Mouse (Mus musculus): ENCODE measurements around the gene Slc5a2. TPM values are rescaled to one million over a fixed set of nuclear protein-coding genes. Genes with fewer than 3 reads are reported as not detected.
A peak's percentile ranks its signal among the peaks of the same experiment; 100 is the strongest.

The Slc5a2 gene
- polyA plus RNA-seq, 1 experiment from 2014 or later: not detected

- WGBS: 95% methylated on average over 27 of the region's 27 CpGs
- Histone ChIP-seq H3K27ac (replicated peaks) (no peak overlapping the region), H3K9me3 (no peaks in the 10 kb centered on the region), H3K9ac (replicated peaks) (no peak overlapping the region), H3K4me1 (peaks cover 17% of the 10 kb centered on the region), H3K27me3 (no peaks in the 10 kb centered on the region), H3K36me3 (peaks cover 23% of the 10 kb centered on the region; the same call in 1 of the 2 replicates), H3K4me3 (no peak overlapping the region), H3K4me2 (replicated peaks) (no peak overlapping the region)
- no peak for ATAC-seq (replicated peaks)
Measured at GRCm38 (mm10) chr7:128240131-128240784, 25.2 kb upstream of the Slc5a2 start.

GRCm38 (mm10) chr7:128242331-128242730, 23.1 kb upstream of the Slc5a2 start:
- Histone ChIP-seq H3K36me3 (peaks cover 23% of the 10 kb centered on the region; the same call in 1 of the 2 replicates), H3K27ac (replicated peaks) (no peak overlapping the region), H3K9me3 (no peaks in the 10 kb centered on the region), H3K9ac (replicated peaks) (no peak overlapping the region), H3K4me3 (no peak overlapping the region), H3K4me1 (peaks cover 20% of the 10 kb centered on the region), H3K27me3 (no peaks in the 10 kb centered on the region), H3K4me2 (replicated peaks) (no peak overlapping the region)
- WGBS: 94% methylated on average over 16 of the region's 16 CpGs
- ATAC-seq (replicated peaks): no peak

DNA sequence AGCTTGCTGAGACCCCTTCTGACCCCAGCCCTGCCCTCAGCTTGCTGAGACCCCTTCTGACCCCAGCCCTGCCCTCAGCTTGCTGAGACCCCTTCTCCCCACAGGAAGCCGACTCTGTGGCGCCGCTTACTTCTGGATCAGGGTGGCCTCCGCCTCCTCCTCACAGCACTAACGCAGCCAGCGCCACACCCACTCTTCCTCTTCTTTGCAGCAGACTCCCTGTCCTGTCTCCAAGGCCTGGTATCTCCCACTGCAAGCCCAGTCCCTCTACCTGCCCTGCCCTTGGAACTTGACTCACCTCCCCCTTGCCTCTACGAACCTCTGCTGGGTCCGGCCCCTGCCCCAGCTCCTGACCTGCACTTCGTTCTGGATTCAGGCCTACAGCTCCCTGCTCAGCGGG, 21.5 kb upstream of the Slc5a2 start:
- Histone ChIP-seq H3K9me3 (no peaks in the 10 kb centered on the region), H3K27ac (replicated peaks) (no peak overlapping the region), H3K4me2 (replicated peaks) (no peak overlapping the region), H3K4me1 (peaks cover 16% of the 10 kb centered on the region), H3K27me3 (no peaks in the 10 kb centered on the region), H3K36me3 (peaks cover 23% of the 10 kb centered on the region; the same call in 1 of the 2 replicates), H3K9ac (replicated peaks) (no peak overlapping the region), H3K4me3 (no peak overlapping the region)
- ATAC-seq (replicated peaks): no peak
- WGBS: 57% methylated on average over 10 of the region's 10 CpGs

DNA sequence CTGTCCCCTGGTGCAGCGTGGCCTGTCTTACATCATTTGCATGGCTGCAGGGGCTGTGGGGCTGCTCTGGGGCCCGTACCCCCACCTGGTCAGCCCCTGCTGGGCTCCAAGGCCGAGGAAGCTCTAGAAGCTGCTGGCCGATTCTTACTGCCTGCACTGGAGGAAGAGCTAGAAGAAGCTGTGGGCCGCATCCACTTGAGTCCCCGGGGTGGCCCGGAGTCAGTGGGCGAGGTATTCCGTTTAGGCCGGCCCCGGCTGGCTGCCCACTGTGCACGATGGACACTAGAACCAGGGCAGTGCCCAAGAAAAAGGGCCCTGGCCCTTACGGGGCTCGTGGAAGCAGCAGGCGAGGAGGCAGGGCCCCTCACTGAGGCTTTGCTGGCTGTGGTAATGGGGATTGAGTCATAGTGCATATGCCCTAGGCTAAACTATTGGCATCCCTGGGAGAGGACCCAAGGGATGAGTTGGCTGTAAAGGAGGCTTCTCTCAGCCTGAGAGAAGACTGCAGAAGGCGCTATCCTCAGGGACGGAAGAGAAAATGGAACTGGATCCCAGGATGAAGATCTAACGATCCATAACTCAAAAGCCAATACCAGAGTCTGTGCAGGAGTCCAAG, 20.9 kb upstream of the Slc5a2 start:
- no peak for ATAC-seq (replicated peaks)
- Histone ChIP-seq H3K9me3 (no peaks in the 10 kb centered on the region), H3K4me2 (replicated peaks) (no peak overlapping the region), H3K36me3 (peaks cover 23% of the 10 kb centered on the region; the same call in 1 of the 2 replicates), H3K27ac (replicated peaks) (no peak overlapping the region), H3K4me3 (no peak overlapping the region), H3K9ac (replicated peaks) (no peak overlapping the region), H3K27me3 (no peaks in the 10 kb centered on the region), H3K4me1 (peaks cover 11% of the 10 kb centered on the region)
- WGBS: 85% methylated on average over 18 of the region's 18 CpGs

- WGBS: 86% methylated on average over 4 of the region's 4 CpGs
- peaks cover 17% of the 10 kb centered on the region; the same call in 1 of the 2 replicates for H3K36me3 ChIP-seq
- H3K4me3 ChIP-seq: no peak overlapping the region
- no peaks in the 10 kb centered on the region for H3K9me3 ChIP-seq
- H3K9ac ChIP-seq (replicated peaks): no peak overlapping the region
- ATAC-seq (replicated peaks): no peak
- H3K4me1 ChIP-seq: peaks cover 11% of the 10 kb centered on the region
- no peak overlapping the region for H3K4me2 ChIP-seq (replicated peaks)
- no peaks in the 10 kb centered on the region for H3K27me3 ChIP-seq
- H3K27ac ChIP-seq (replicated peaks): no peak overlapping the region
Measured at GRCm38 (mm10) chr7:128245547-128245946, 19.9 kb upstream of the Slc5a2 start.

- ATAC-seq (replicated peaks): peak; percentile 55
- peak within 1 kb of the TSS; percentile 74 for H3K27ac ChIP-seq (replicated peaks)
- H3K9me3 ChIP-seq: no peaks in the 10 kb centered on the region
- peak within 1 kb of the TSS; percentile 63 for H3K4me2 ChIP-seq (replicated peaks)
- peaks cover 11% of the 10 kb centered on the region for H3K4me1 ChIP-seq
- no peaks in the 10 kb centered on the region for H3K27me3 ChIP-seq
- H3K36me3 ChIP-seq: peaks cover 14% of the 10 kb centered on the region; the same call in 1 of the 2 replicates
- peak within 1 kb of the TSS; percentile 53 for H3K9ac ChIP-seq (replicated peaks)
- WGBS: 2% methylated on average over 30 of the region's 30 CpGs
- peak within 1 kb of the TSS; percentile 40 for H3K4me3 ChIP-seq
Measured at GRCm38 (mm10) chr7:128246496-128247391, 18.7 kb upstream of the Slc5a2 start, which contains the start of gene Tgfb1i1. Gene Tgfb1i1, plus strand, starts transcription at chr7:128246812.

DNA sequence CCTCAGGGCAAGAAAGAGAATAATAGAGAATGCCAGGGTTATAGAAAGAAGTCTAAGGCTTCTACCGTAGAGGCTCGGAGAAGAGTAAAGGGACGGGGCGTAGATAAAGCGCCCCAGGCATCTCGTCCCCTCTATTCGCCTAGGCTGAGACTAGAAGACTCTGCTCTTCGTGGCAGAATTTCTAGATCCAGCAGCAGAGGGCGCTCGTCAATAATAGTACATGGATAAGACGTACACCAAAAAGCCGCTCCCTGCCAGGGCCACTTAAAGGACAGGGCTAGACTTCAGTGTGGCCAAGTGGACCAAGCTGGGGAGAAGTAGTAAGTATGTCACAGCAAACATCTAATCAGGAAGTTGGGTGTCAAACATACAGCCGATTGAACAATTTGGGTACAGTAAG, 18.0 kb upstream of the Slc5a2 start:
- 3% methylated on average over 13 of the region's 13 CpGs for WGBS

DNA sequence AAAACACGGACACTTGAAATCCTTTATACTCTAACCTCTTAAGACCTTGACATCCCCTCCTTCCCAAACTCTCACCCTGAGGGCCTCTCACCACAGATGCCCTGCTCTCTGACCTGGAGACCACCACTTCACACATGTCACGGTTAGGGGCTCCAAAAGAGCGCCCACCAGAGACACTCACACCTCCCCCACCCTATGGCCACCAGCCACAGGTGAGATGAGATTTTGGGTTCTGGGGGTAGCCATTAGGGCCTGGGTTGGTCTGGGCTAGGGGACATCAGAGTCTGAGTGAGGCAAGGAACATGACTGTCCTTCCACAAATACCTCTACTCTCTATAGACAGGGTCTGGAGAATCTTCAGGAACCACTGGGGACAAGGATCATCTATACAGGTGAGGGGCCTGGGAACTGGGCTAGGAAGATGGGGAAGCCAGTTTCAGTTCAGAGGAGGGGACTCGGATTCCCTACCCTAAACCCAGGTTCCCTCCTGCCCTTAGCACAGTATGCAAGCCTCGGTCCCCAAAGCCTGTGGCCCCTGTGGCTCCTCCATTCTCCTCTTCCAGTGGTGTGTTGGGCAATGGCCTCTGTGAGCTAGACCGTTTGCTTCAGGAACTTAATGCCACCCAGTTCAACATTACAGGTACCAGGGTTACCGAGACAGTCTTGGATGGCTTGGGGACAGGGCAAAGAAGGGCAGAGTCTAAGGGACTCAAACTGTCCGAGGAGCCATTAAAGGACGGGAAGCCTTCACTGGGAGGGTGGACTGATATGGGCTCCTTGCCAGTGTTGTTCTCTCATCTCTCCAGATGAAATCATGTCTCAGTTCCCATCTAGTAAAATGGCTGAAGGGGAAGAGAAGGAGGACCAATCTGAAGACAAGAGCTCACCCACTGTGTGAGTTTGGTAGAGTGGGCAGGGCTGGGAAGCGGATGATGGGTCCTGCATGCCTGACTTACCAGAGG, 17.1 kb upstream of the Slc5a2 start:
- Histone ChIP-seq H3K4me2 (replicated peaks) (no peak overlapping the region), H3K27ac (replicated peaks) (no peak overlapping the region), H3K36me3 (peaks cover 11% of the 10 kb centered on the region; the same call in 1 of the 2 replicates), H3K9ac (replicated peaks) (no peak overlapping the region), H3K4me3 (no peak overlapping the region), H3K4me1 (peaks cover 22% of the 10 kb centered on the region), H3K27me3 (no peaks in the 10 kb centered on the region), H3K9me3 (no peaks in the 10 kb centered on the region)
- 82% methylated on average over 10 of the region's 10 CpGs for WGBS
- no peak for ATAC-seq (replicated peaks)

More for the DNA sequence above, 18.0 kb upstream of the Slc5a2 start:
- H3K4me1 ChIP-seq: peaks cover 17% of the 10 kb centered on the region
- H3K27me3 ChIP-seq: no peaks in the 10 kb centered on the region
- H3K9ac ChIP-seq (replicated peaks): peak overlapping the region; percentile 53
- ATAC-seq (replicated peaks): peak; percentile 80
- peak overlapping the region; percentile 74 for H3K27ac ChIP-seq (replicated peaks)
- H3K9me3 ChIP-seq: no peaks in the 10 kb centered on the region
- peak overlapping the region; percentile 63 for H3K4me2 ChIP-seq (replicated peaks)
- H3K4me3 ChIP-seq: peak overlapping the region; percentile 40
- peaks cover 11% of the 10 kb centered on the region; the same call in 1 of the 2 replicates for H3K36me3 ChIP-seq

- H3K4me3 ChIP-seq: no peak overlapping the region
Measured at GRCm38 (mm10) chr7:128249998-128250397, 15.5 kb upstream of the Slc5a2 start.

GRCm38 (mm10) chr7:128251946-128252345, 13.5 kb upstream of the Slc5a2 start:
- H3K27me3 ChIP-seq: no peaks in the 10 kb centered on the region
- peak overlapping the region; percentile 38 for H3K4me3 ChIP-seq
- no peak overlapping the region for H3K27ac ChIP-seq (replicated peaks)
- H3K9me3 ChIP-seq: no peaks in the 10 kb centered on the region
- no peaks in the 10 kb centered on the region for H3K36me3 ChIP-seq
- peak overlapping the region; percentile 58 for H3K4me2 ChIP-seq (replicated peaks)
- H3K4me1 ChIP-seq: peaks cover 11% of the 10 kb centered on the region
- H3K9ac ChIP-seq (replicated peaks): 0 out of 2 replicates have a peak overlapping the region, but pooled peaks have one; percentile 37
- ATAC-seq (replicated peaks): no peak
- WGBS: 45% methylated on average over 12 of the region's 12 CpGs

More at GRCm38 (mm10) chr7:128249998-128250397, 15.5 kb upstream of the Slc5a2 start:
- ATAC-seq (replicated peaks): no peak
- no peak overlapping the region for H3K4me2 ChIP-seq (replicated peaks)
- H3K4me1 ChIP-seq: peaks cover 22% of the 10 kb centered on the region
- no peaks in the 10 kb centered on the region for H3K27me3 ChIP-seq
- no peak overlapping the region for H3K9ac ChIP-seq (replicated peaks)
- H3K36me3 ChIP-seq: peaks cover under 1% of the 10 kb centered on the region; the same call in 1 of the 2 replicates
- H3K9me3 ChIP-seq: no peaks in the 10 kb centered on the region
- H3K27ac ChIP-seq (replicated peaks): no peak overlapping the region
- 81% methylated on average over 5 of the region's 5 CpGs for WGBS

GRCm38 (mm10) chr7:128252609-128253008, 12.8 kb upstream of the Slc5a2 start:
- Histone ChIP-seq H3K4me2 (replicated peaks) (peak overlapping the region; percentile 58), H3K9ac (replicated peaks) (peak overlapping the region; percentile 37), H3K4me3 (peak overlapping the region; percentile 38), H3K36me3 (no peaks in the 10 kb centered on the region), H3K27ac (replicated peaks) (no peak overlapping the region), H3K9me3 (no peaks in the 10 kb centered on the region), H3K4me1 (peaks cover 11% of the 10 kb centered on the region), H3K27me3 (no peaks in the 10 kb centered on the region)
- 7% methylated on average over 24 of the region's 24 CpGs for WGBS
- ATAC-seq (replicated peaks): peak; percentile 84
